8 mouse cellular contexts compared by ENCODE assay signal in genomic region chr7:67952777-67953700, GRCm38 (mm10). TPM values are rescaled to one million over a fixed set of nuclear protein-coding genes. Genes with fewer than 3 reads are reported as not detected.
DNase-seq lines count a peak whose midpoint lies in the region; ATAC-seq and TF ChIP-seq lines count a peak whose summit lies in the region.

Igf1r (plus strand) TSS chr7:67952827.

- no peak for TF ChIP-seq EP300 in ES-Bruce4 (IDR thresholded peaks at IDR 0.05; ENCODE audit: insufficient read depth, low read depth, low read length)
- TF ChIP-seq EP300 in lung, postnatal 0 days (IDR thresholded peaks at IDR 0.05), result no peak

- no peak for TF ChIP-seq POLR2A in ES-Bruce4 (IDR thresholded peaks at IDR 0.05; ENCODE audit: insufficient read depth, low read length)

- H3K4me1 ChIP-seq in ES-Bruce4 (ENCODE audit: control insufficient read depth, insufficient read depth, low read length), result peaks cover 4% of the 10 kb centered on the region
- peaks cover 14% of the 10 kb centered on the region for H3K4me1 ChIP-seq in lung, postnatal 0 days (ENCODE audit: insufficient read depth, low read depth, low read length)

- intact Hi-C loops in heart, postnatal 14 days (cut with DNase I), result loop anchor here (5.0 to 10.0 kb wide), 5 partner anchors 114 to 402 kb away; no protein-coding TSS in a partner anchor

- H3K27me3 ChIP-seq in ES-Bruce4 (ENCODE audit: control insufficient read depth, insufficient read depth, low read length, poor library complexity, severe bottlenecking), result no peaks in the 10 kb centered on the region; the same call in none of the 2 replicates
- no peaks in the 10 kb centered on the region for H3K27me3 ChIP-seq in lung, postnatal 0 days (replicated peaks; ENCODE audit: insufficient read depth, low read length)

- no peak for TF ChIP-seq CTCF in ES-Bruce4 (IDR thresholded peaks at IDR 0.05; ENCODE audit: low read depth, low read length)
- peak; percentile 59 for TF ChIP-seq CTCF in layer of hippocampus, adult 2 months (conservative IDR thresholded peaks at IDR 0.05)
- peak; percentile 30 for TF ChIP-seq CTCF in lung, postnatal 0 days (IDR thresholded peaks at IDR 0.05)

- H3K9me3 ChIP-seq in ES-Bruce4 (replicated peaks; ENCODE audit: control insufficient read depth, insufficient read depth, low read length, poor library complexity, severe bottlenecking), result no peaks in the 10 kb centered on the region
- H3K9me3 ChIP-seq in lung, postnatal 0 days (ENCODE audit: low read length), result no peaks in the 10 kb centered on the region

- peak within 1 kb of the TSS; percentile 98 for H3K4me3 ChIP-seq in ES-Bruce4 (ENCODE audit: low read depth, low read length)
- H3K4me3 ChIP-seq in layer of hippocampus, adult 2 months, result peak within 1 kb of the TSS; percentile 89
- peak within 1 kb of the TSS; percentile 89 for H3K4me3 ChIP-seq in lung, postnatal 0 days (ENCODE audit: low read depth, low read length)

- no peak within 1 kb of the TSS; the same call in 1 of the 2 replicates for H3K27ac ChIP-seq in ES-Bruce4 (ENCODE audit: insufficient read depth, low read length)
- peak within 1 kb of the TSS; percentile 99 for H3K27ac ChIP-seq in layer of hippocampus, adult 2 months
- H3K27ac ChIP-seq in lung, postnatal 0 days (ENCODE audit: low read length), result peak within 1 kb of the TSS; percentile 98

- H3K9ac ChIP-seq in ES-Bruce4 (ENCODE audit: low read depth, poor library complexity, severe bottlenecking), result peak within 1 kb of the TSS; percentile 98
- H3K9ac ChIP-seq in lung, postnatal 0 days (replicated peaks; ENCODE audit: low read depth), result peak within 1 kb of the TSS; percentile 93

- ATAC-seq in erythroid progenitor cell, adult 5-6 weeks (replicated peaks; ENCODE audit: low FRiP score, poor library complexity, severe bottlenecking), result peak; percentile 41; the same call in 1 of the 2 replicates
- no peak for ATAC-seq in lung, postnatal 0 days

- H3K36me3 ChIP-seq in ES-Bruce4 (ENCODE audit: control insufficient read depth, insufficient read depth, low read length, poor library complexity, severe bottlenecking), result no peaks in the 10 kb centered on the region
- H3K36me3 ChIP-seq in lung, postnatal 0 days (ENCODE audit: insufficient read depth, low read length), result no peaks in the 10 kb centered on the region

- DNase-seq in adrenal gland, postnatal 4 days (ENCODE audit: low spot score in 2 of 2), result peak; percentile 24 to 32
- peak; percentile 55 to 63 for DNase-seq in heart, postnatal 14 days
- no peak for DNase-seq in layer of hippocampus, adult 2 months (ENCODE audit: low spot score in 2 of 2)
- DNase-seq in lung, postnatal 0 days (ENCODE audit: low spot score), result peak; percentile 73
- DNase-seq in ovary, postnatal 36 days (ENCODE audit: low spot score), result peak; percentile 57
- DNase-seq in urinary bladder, postnatal 4 days (ENCODE audit: low spot score in 2 of 2), result peak; percentile 60 to 78

- under 1% methylated on average over 53 of the region's 62 CpGs for WGBS in lung, postnatal 0 days

- H3K4me2 ChIP-seq in lung, postnatal 0 days (replicated peaks; ENCODE audit: low read depth, low read length), result peak within 1 kb of the TSS; percentile 96

RNA-seq across cellular contexts. Expression of gene Igf1r, which starts in this region (rescaled TPM):
- 58.4 and 62.0 TPM in 2 replicates for polyA plus RNA-seq in ES-Bruce4 (2011; ENCODE audit: insufficient read depth, insufficient read length, low read depth, missing spikeins)
- 10 to 100 TPM; 71.9 to 75.8 TPM for total RNA-seq in adrenal gland, postnatal 4 days (2021)
- total RNA-seq in erythroid progenitor cell, adult 5-6 weeks (2015; ENCODE audit: low replicate concordance), result 17.3 and 28.1 TPM in 2 replicates
- 16.8 and 18.1 TPM in 2 replicates for total RNA-seq in erythroid progenitor cell, adult 5-6 weeks (2017; ENCODE audit: low replicate concordance)
- 10 to 100 TPM; 17.9 to 21.3 TPM for total RNA-seq in heart, postnatal 14 days (2021)
- 10 to 100 TPM; 47.5 to 47.8 TPM for total RNA-seq in layer of hippocampus, adult 2 months (2021)
- polyA plus RNA-seq in lung, postnatal 0 days (2015; fragmentation: Nextera tagmentation; extraction: Ambion mirVana), result 15.9 and 18.8 TPM in 2 replicates

Comparison
In these comparisons a context has a peak if more than half of its experiments do, and no peak if none do; other contexts are left out.
1. DNase-seq: peak in adrenal gland, postnatal 4 days (2 of 2), heart, postnatal 14 days (2 of 2), lung, postnatal 0 days (single experiment), ovary, postnatal 36 days (single experiment) and urinary bladder, postnatal 4 days (2 of 2); none in layer of hippocampus, adult 2 months (0 of 2).
2. Peak in every context shown above with its lines, with median percentiles within 50 percentile points of each other: H3K4me3 ChIP-seq.